Mouse (Mus musculus): ENCODE measurements at regions not wholly inside any gene's neighbourhood (a gene's known extent, or its start where the extent isn't known, plus 50 kb on each side); places are given as distances from the start of the nearest gene placed in this dataset.
A peak's percentile ranks its signal among the peaks of the same experiment; 100 is the strongest.
"Not testable (repeated sequence)": the region's sequence is repeated elsewhere in the genome, so short reads cannot be mapped to it uniquely, and the experiment has no call there.

DNA sequence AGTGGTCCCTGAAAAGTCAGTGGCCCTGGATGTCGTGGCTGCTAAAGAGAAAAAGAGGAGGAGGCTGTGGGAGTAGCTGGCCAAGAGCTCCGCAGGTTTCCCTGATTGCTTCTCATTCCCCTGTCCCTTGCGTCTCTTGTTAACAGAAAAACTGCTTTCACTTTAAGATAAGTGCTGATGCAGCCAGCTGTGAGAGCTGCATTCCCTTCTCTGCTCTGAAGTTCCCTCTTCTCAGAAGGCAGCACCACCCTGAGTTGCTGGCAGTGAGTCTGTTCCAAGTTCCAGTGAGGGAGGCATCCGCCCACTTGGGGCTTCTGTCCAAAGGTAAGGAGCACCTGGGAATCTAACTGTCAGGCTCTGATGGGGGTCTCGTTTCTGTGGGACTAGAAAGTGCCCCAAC, 63.5 kb downstream of the Olfr693 start:
- DNase-seq: not testable (repeated sequence)

DNA sequence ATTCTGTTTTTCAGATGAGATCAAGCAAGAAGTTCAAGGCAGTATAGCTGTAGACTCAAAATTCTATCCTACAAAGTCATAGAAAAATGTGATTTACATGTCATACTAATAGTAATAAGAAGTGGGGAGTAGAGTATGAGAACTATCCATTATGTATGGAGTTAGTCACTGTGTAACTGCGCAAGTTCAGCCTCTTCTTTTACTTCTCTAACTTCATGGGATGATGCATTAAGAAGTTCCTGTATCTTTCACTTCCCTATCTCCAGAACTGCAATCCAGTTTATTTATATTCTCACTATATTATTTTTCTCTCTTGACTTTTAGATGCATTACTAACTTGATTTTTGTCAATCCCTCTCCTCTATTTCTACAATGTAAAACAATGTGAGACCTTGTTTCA, 67.7 kb downstream of the Olfr693 start:
- DNase-seq: no peak

GRCm38 (mm10) chr7:106580424-106580823, 100.0 kb downstream of the Olfr693 start:
- DNase-seq: no peak

GRCm38 (mm10) chr7:106568251-106568650, 112.1 kb downstream of the Olfr693 start:
- not testable (repeated sequence) for DNase-seq

DNA sequence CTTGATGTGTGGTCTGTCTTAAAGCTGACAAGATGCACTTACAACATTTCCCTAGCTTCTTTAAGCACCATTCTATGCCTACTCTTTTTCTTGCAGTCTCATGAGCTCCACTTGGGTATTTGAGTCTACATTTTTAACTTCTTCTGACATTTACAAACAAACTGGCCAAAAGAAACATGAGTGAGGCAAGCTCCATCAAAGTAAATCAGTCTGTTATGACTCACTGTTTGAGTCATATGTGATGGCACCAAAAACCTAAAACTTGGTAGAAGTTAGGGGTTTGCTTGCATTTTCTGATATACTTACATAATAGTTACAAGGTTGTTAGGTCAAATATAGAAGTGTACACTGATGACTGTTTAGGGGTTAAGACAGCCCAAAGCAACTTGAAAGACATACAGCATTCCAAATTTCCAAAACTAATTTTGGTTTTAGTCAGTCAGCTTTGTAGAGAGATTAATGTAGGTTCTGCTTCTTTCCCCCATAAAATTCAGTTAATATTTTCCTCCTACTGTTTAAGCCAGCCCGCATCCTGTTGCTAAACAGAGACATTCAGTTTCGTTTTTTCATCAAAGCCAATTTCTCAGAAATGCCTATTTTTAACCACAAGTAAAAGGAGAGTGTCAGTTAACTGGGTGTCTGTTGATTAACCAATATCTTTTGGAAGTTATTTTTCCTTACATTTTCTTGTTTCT, 129.4 kb downstream of the Olfr693 start:
- no peak for DNase-seq

GRCm38 (mm10) chr7:106529433-106530102, 150.8 kb downstream of the Olfr693 start:
- DNase-seq: not testable (repeated sequence)

- peak; percentile 43 to 55 for DNase-seq
These were observed 151.4 kb downstream of the Olfr693 start for GRCm38 (mm10) chr7:106529023-106529422.

DNA sequence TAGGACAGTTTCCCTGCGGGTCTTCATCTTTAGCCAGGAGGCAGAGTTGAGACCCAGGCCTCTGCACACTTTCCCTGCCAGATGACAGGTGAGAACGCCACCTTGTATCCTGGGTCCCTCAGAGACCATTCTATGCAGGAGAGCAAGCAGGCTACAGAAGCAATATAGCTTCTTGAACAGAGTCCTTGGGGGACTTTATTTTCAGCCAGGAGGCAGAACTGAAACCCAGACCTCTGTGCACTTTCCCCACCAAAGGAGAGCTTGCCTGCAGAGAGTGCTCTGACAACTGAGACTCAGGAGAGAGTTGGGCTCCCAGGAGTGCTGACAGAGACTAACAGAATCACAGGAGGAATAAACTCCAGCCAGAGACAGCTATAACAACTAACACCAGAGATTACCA, 185.5 kb downstream of the Olfr693 start:
- no peak for DNase-seq
